Mouse (Mus musculus) inflammation-experienced regulatory T-cells, adult 16 weeks (primary cell): Measurements from ENCODE around the gene Slc35d1. TPM values are rescaled to one million over a fixed set of nuclear protein-coding genes. Genes with fewer than 3 reads are reported as not detected.

Experiments
- polyA plus RNA-seq: library from polyadenylated mRNA; unstranded; fragments of 100-300 nt; shearing (Covaris generic); gene quantifications from one replicate; pipeline ENCODE4 v1.2.1, GENCODE M21; 2017

Slc35d1 gene
- polyA plus RNA-seq = 33.6 TPM

GRCm38 (mm10) chr4:103214925-103215820 lies at the start of gene Slc35d1:
TSS of gene Slc35d1 (minus strand) at chr4:103215164.

Other genes with a start within 250 kb of the Slc35d1 start
- not detected for gene Tctex1d1, start 236.6 kb downstream of the Slc35d1 start, polyA plus RNA-seq
- not detected for gene Insl5, start 188.3 kb downstream of the Slc35d1 start, polyA plus RNA-seq
- gene Mier1, start 100.8 kb downstream of the Slc35d1 start, polyA plus RNA-seq = 88.5 TPM
- gene Wdr78, start 100.6 kb downstream of the Slc35d1 start, polyA plus RNA-seq = 3.3 TPM
- gene 4921539E11Rik, start 75.7 kb upstream of the Slc35d1 start, polyA plus RNA-seq = not detected
- 36.6 TPM for gene Oma1, start 98.6 kb upstream of the Slc35d1 start, polyA plus RNA-seq